Mouse (Mus musculus) myocyte (in vitro differentiated cells): ENCODE measurements at regions not wholly inside any gene's neighbourhood (a gene's known extent, or its start where the extent isn't known, plus 50 kb on each side); places are given as distances from the start of the nearest gene placed in this dataset.

ENCODE experiments used
- E2F4 ChIP-seq: IDR thresholded peaks from one replicate; pipeline ENCODE4 v1.6.1; 2011; ENCODE audit warnings: mild to moderate bottlenecking, control low read depth, moderate library complexity; ENCODE audit not compliant: insufficient read depth
- POLR2A ChIP-seq: IDR thresholded peaks from one replicate; pipeline ENCODE4 v1.6.1; 2011; ENCODE audit warnings: low read depth, mild to moderate bottlenecking, control low read depth, moderate library complexity; ENCODE audit not compliant: insufficient read length
- POLR2AphosphoS2 ChIP-seq: IDR thresholded peaks from one replicate; pipeline ENCODE4 v1.6.1; 2011; ENCODE audit warnings: low read depth, control low read depth; ENCODE audit not compliant: insufficient read length
- REST ChIP-seq: IDR thresholded peaks from one replicate; pipeline ENCODE4 v1.6.1; 2011; ENCODE audit warnings: mild to moderate bottlenecking, control low read depth, moderate library complexity; ENCODE audit not compliant: insufficient read depth, insufficient read length
- USF1 ChIP-seq: IDR thresholded peaks from one replicate; pipeline ENCODE4 v1.6.1; 2011; ENCODE audit warnings: low read depth, mild to moderate bottlenecking, control low read depth, moderate library complexity

GRCm38 (mm10) chr17:27339261-27339660 lies 135.0 kb upstream of the Lemd2 start:
- TF ChIP-seq POLR2A (no peak), USF1 (no peak), REST (no peak), E2F4 (no peak), POLR2AphosphoS2 (no peak)
